Mouse (Mus musculus): ENCODE data around the gene Tmem59l. TPM values are rescaled to one million over a fixed set of nuclear protein-coding genes. Genes with fewer than 3 reads are reported as not detected.

Gene Tmem59l
- polyA plus RNA-seq (2014; fragmentation: Illumina TruSeq; extraction: RNeasy Lipid Tissue Mini Kit (QIAGEN cat#74804); ENCODE audit: low read depth, low replicate concordance): not detected

DNA sequence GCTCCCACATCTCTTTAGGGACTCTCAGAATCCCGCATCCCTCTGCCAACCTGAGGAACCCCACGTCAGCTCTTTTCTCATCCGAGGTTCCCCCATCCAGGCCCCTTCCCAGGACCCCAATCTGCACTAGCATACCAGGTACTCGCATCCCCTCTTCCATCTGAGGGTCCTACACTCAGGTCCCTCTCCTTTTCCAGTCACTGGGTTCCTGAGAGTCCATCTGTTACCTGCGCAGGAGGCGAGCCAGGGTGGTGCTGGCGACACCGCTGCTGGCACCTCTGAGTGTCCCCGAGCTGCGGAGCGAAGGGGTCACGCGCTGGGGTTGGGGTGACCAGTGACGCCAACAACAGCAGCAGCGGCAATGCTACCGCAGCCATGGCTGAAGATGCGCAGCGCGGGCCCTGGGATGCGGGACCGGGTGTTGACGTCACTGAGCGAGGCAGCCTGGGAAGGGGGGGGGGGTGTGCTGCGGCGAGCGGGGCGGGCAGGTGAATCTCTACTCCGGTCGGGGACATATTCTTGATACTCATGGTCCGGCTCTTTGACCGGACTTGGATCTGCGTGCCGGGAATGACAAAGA lies at the start of gene Tmem59l:
Tmem59l (minus strand) TSS at position 418 of the 580 bp plus-strand sequence.

DNA sequence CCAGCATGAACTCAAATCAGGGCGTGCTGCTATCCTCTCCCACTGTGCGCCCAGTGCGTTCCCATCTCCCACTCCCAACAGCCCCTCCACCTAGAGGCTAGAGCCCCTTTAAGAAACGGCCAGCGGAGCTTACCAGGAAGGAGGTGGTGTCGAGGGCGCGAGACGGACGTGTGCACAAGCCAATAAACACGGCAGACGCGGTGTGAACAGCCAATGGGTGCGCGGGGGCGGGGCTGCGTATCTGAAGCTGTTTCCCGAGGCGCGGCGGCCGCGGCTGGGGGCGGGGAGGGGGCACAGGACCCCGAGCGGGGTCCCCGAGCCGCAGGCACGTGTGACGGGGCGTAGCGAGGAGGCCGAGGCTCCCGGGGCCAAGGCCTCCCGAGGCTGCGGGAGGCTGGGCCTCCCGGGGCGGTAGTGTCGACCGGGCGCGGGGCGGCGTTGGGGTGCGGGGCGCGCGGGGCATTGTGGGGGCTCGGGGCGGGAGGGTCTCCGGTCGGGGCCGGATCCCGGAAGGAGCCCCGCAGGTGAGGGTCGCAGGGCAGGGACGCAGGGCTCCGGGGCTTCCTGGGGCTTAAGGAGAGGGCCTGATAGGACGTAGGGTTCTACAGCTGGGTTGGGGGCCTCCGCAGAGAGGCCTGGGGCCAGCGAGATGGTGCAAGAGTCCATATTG lies 40.5 kb upstream of the Tmem59l start, which contains the start of the genes Fkbp8 and Kxd1:
Fkbp8 (plus strand) TSS at position 213 of the 670 bp plus-strand sequence.
Kxd1 (minus strand) TSS at position 445 of the 670 bp plus-strand sequence.

DNA sequence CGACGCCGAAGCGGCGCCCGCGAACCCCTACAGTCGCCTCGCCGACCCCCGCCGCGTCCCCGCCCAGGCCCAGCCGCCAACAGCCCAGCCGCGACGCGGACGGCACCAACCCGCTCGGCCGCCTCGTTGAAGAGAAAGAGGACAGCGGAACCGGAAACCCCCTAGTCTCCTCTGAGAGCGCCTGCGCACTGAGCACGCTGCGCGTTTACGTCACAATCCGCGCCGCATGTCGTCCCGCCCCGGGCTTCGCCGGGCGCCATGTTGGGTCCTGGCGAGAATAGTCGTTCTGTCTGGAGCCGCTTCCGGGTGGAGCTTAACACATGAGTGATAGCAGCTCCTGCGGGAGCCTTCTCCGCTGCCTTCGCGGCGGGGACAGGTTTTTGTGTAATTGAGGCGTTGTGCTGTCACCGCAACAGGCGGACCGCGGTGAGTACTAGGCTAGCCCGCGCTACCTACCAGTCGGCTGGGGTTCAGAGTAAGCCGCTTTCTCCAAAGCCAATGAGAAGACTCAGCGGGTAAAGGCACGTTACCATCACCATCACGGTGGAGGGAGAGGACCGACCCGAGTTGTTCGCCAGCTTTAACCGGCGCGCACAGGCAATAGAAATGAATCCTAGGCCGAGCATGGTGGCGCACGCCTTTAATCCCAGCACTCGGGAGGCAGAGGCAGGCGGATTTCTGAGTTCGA lies 23.2 kb upstream of the Tmem59l start, which contains the start of gene Uba52:
Uba52 (minus strand) TSS at position 574 of the 688 bp plus-strand sequence.

DNA sequence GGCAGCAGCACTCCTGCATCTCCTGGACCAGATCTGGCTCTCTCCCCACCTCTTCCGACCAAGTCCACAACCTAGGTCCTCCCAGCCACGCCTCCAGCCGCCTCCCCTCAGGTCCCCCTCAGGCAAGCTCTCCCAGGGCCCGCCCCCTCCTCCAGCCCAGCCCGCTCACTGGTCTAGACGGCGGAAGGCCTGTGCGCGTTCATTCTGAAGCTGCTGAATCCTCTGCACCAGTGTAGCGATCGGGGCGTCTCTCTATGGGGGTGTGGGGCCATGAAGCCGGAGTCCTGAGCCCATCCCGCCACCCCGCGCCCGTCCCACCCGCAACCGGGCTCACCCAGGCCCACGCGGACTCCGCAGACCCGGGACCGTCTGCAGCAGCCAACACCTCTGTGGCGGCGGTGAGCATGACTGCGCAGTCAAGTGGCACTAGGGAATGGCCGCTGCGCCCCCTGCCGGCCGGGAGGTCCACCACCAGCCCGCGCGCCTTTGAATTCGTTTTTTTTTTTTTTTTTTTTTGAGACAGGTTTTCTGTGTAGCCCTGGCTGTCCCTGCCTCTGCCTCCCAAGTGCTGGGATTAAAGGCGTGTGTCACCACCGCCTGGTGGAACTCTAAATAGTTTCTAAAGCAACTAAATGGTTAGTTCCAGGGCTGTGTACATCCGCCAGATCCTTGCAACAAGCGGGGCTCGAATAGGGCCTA lies 19.3 kb upstream of the Tmem59l start, which contains the start of gene Rex1bd:
Rex1bd (minus strand) TSS at position 425 of the 699 bp plus-strand sequence.

DNA sequence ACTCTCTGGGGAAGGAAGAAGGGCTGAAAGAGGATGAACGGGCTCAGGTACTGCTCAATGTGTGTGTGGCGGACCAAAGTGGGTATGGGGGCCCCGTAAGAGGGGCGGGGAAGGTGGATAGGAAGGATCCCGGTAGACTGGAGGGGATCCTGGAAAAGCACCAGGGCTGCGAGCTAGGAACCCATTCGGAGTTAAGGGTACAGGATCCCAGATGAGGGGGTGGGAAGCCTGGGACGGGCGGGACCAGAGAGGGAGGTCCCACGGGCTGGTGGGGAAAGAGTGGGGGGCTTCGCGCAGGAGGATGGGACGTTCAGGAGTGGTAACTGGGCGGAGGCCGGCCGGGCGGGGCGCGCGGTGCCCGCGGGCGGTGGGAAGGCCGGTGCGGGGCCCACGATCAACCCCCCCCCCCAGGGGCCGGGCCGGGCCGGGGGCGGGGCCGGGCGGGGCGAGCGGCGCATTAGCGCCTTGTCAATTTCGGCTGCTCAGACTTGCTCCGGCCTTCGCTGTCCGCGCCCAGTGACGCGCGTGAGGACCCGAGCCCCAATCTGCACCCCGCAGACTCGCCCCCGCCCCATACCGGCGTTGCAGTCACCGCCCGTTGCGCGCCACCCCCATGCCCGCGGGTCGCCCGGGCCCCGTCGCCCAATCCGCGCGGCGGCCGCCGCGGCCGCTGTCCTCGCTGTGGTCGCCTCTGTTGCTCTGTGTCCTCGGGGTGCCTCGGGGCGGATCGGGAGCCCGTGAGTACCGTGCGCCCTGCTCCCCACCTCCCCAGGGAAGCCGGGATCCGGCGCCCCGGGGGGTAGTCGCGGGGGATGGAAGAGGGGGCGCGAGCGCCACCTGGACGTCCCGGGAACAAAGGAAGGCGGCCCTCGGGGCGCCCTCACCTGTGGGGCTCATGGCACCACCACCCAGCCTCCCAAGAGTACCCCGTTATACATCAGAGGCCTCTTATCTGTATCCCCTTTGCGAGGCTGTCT lies 5.8 kb upstream of the Tmem59l start, which contains the start of gene Crlf1:
Crlf1 (plus strand) TSS at position 495 of the 977 bp plus-strand sequence.

DNA sequence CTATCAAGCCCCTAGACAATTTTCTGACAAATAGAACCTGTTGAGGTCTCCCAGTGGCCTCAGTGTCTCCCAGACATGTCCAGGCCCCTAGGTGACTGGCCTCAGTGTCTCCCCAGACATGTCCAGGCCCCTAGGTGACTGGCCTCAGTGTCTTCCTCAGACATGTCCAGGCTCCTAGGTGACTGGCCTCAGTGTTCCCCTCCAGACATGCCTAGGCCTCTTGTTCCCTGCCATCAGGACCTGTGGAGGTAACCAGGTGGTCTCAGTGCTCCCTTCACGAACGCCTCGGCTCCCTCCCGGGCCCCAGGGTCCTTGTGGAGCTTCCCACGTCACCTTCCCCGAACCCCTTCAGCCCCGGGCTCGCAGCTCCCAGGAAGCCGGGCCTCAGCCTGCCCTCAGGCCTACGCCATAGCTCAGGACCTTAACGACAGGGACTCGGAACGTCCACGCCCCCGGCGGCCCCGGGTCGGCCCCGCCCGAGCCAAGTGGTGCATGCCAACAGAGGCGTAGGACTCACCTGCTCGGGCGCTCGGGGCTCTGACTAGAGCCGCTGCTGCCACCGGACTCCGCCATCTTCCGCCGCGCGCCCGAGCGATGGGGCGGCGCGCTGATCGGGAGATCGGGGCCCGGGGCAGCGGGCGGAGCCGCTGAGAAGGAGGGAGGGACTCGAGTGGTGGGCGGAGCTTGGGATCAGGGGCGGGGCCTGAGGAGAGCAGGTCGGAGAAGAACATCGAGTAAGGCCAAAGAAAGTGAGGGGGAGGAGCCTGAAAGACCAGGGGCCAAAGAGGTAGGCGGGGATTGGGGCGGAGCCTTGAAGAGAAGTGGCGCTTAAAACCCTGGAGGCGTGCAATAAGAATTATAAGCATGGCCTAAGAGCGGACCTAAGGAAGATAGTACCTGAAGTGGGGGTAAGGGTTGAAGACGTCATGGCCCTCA lies 10.6 kb downstream of the Tmem59l start, which contains the start of gene Klhl26:
Klhl26 (minus strand) TSS at position 636 of the 936 bp plus-strand sequence.

DNA sequence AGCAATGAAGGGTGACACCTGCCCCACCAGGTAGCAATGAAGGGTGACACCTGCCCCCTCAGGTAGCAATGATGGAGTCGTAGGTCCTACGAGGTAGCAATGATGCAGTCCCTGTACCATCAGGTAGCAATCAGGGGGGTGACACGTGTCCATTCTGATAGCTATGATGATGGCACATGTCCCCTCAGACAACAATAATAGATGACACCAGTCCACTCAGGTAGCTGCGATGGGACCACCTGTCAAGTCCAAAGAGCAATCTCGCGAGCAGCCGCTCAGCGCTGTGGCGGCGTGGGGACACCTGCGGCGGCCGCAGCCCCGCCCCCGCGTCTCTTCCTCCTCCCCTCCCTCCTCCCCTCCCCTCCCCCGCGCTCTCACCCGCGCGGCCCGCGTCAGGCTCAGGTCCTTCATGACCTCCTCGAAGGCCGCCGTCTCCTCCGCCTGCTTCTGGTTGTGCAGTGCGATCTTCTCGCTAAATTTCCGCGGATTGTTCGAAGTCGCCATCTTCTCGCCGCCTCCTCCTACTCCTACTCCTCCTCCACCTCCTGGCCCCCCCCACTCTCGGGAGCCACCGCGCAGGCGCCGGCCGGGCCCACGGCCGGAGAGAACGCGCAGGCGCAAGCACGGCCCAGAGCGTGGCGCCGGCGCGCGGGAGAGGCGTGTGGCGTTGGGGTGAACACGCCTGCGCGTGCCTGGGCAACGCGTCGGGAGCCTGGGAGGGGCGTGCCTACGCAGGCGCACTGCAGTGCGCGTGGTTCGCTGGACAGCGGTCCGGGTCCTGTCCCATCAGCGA lies 47.9 kb downstream of the Tmem59l start, which contains the start of gene Crtc1:
Crtc1 (minus strand) TSS at position 525 of the 793 bp plus-strand sequence.

Other genes starting within 250 kb of the Tmem59l start
- gene Homer3, start 204.5 kb downstream of the Tmem59l start, polyA plus RNA-seq (2014; fragmentation: Illumina TruSeq; extraction: RNeasy Lipid Tissue Mini Kit (QIAGEN cat#74804); ENCODE audit: low read depth, low replicate concordance): 7.0 TPM
- 22.8 TPM for gene Ddx49, start 184.9 kb downstream of the Tmem59l start, polyA plus RNA-seq (2014; fragmentation: Illumina TruSeq; extraction: RNeasy Lipid Tissue Mini Kit (QIAGEN cat#74804); ENCODE audit: low read depth, low replicate concordance)
- gene Cope, start 184.8 kb downstream of the Tmem59l start, polyA plus RNA-seq (2014; fragmentation: Illumina TruSeq; extraction: RNeasy Lipid Tissue Mini Kit (QIAGEN cat#74804); ENCODE audit: low read depth, low replicate concordance): 126 TPM
- 0.68 TPM for gene Cers1, start 171.6 kb downstream of the Tmem59l start, polyA plus RNA-seq (2014; fragmentation: Illumina TruSeq; extraction: RNeasy Lipid Tissue Mini Kit (QIAGEN cat#74804); ENCODE audit: low read depth, low replicate concordance)
- gene Gdf1, start 157.5 kb downstream of the Tmem59l start, polyA plus RNA-seq (2014; fragmentation: Illumina TruSeq; extraction: RNeasy Lipid Tissue Mini Kit (QIAGEN cat#74804); ENCODE audit: low read depth, low replicate concordance): not detected
- gene Upf1, start 134.1 kb downstream of the Tmem59l start, polyA plus RNA-seq (2014; fragmentation: Illumina TruSeq; extraction: RNeasy Lipid Tissue Mini Kit (QIAGEN cat#74804); ENCODE audit: low read depth, low replicate concordance): 27.5 TPM
- 11.6 TPM for gene Comp, start 113.8 kb downstream of the Tmem59l start, polyA plus RNA-seq (2014; fragmentation: Illumina TruSeq; extraction: RNeasy Lipid Tissue Mini Kit (QIAGEN cat#74804); ENCODE audit: low read depth, low replicate concordance)
- 7.9 TPM for gene Crtc1, start 47.8 kb downstream of the Tmem59l start, polyA plus RNA-seq (2014; fragmentation: Illumina TruSeq; extraction: RNeasy Lipid Tissue Mini Kit (QIAGEN cat#74804); ENCODE audit: low read depth, low replicate concordance)
- 9.1 TPM for gene Klhl26, start 10.4 kb downstream of the Tmem59l start, polyA plus RNA-seq (2014; fragmentation: Illumina TruSeq; extraction: RNeasy Lipid Tissue Mini Kit (QIAGEN cat#74804); ENCODE audit: low read depth, low replicate concordance)
- gene Crlf1, start 5.8 kb upstream of the Tmem59l start, polyA plus RNA-seq (2014; fragmentation: Illumina TruSeq; extraction: RNeasy Lipid Tissue Mini Kit (QIAGEN cat#74804); ENCODE audit: low read depth, low replicate concordance): 0.63 TPM
- 105 TPM for gene Rex1bd, start 19.4 kb upstream of the Tmem59l start, polyA plus RNA-seq (2014; fragmentation: Illumina TruSeq; extraction: RNeasy Lipid Tissue Mini Kit (QIAGEN cat#74804); ENCODE audit: low read depth, low replicate concordance)
- gene Uba52, start 23.4 kb upstream of the Tmem59l start, polyA plus RNA-seq (2014; fragmentation: Illumina TruSeq; extraction: RNeasy Lipid Tissue Mini Kit (QIAGEN cat#74804); ENCODE audit: low read depth, low replicate concordance): 1,940 TPM
- gene Fkbp8, start 40.4 kb upstream of the Tmem59l start, polyA plus RNA-seq (2014; fragmentation: Illumina TruSeq; extraction: RNeasy Lipid Tissue Mini Kit (QIAGEN cat#74804); ENCODE audit: low read depth, low replicate concordance): 152 TPM
- gene Kxd1, start 40.6 kb upstream of the Tmem59l start, polyA plus RNA-seq (2014; fragmentation: Illumina TruSeq; extraction: RNeasy Lipid Tissue Mini Kit (QIAGEN cat#74804); ENCODE audit: low read depth, low replicate concordance): 118 TPM
- gene Ell, start 52.1 kb upstream of the Tmem59l start, polyA plus RNA-seq (2014; fragmentation: Illumina TruSeq; extraction: RNeasy Lipid Tissue Mini Kit (QIAGEN cat#74804); ENCODE audit: low read depth, low replicate concordance): 11.8 TPM
- 33.1 TPM for gene Isyna1, start 107.0 kb upstream of the Tmem59l start, polyA plus RNA-seq (2014; fragmentation: Illumina TruSeq; extraction: RNeasy Lipid Tissue Mini Kit (QIAGEN cat#74804); ENCODE audit: low read depth, low replicate concordance)
- 42.1 TPM for gene Ssbp4, start 121.5 kb upstream of the Tmem59l start, polyA plus RNA-seq (2014; fragmentation: Illumina TruSeq; extraction: RNeasy Lipid Tissue Mini Kit (QIAGEN cat#74804); ENCODE audit: low read depth, low replicate concordance)
- gene Lrrc25, start 128.8 kb upstream of the Tmem59l start, polyA plus RNA-seq (2014; fragmentation: Illumina TruSeq; extraction: RNeasy Lipid Tissue Mini Kit (QIAGEN cat#74804); ENCODE audit: low read depth, low replicate concordance): 2.3 TPM
- gene Gdf15, start 145.1 kb upstream of the Tmem59l start, polyA plus RNA-seq (2014; fragmentation: Illumina TruSeq; extraction: RNeasy Lipid Tissue Mini Kit (QIAGEN cat#74804); ENCODE audit: low read depth, low replicate concordance): 2.1 TPM
- gene Pgpep1, start 173.0 kb upstream of the Tmem59l start, polyA plus RNA-seq (2014; fragmentation: Illumina TruSeq; extraction: RNeasy Lipid Tissue Mini Kit (QIAGEN cat#74804); ENCODE audit: low read depth, low replicate concordance): 23.9 TPM
- 90.3 TPM for gene Lsm4, start 185.9 kb upstream of the Tmem59l start, polyA plus RNA-seq (2014; fragmentation: Illumina TruSeq; extraction: RNeasy Lipid Tissue Mini Kit (QIAGEN cat#74804); ENCODE audit: low read depth, low replicate concordance)
- 59.5 TPM for gene Jund, start 211.6 kb upstream of the Tmem59l start, polyA plus RNA-seq (2014; fragmentation: Illumina TruSeq; extraction: RNeasy Lipid Tissue Mini Kit (QIAGEN cat#74804); ENCODE audit: low read depth, low replicate concordance)
- not detected for gene Iqcn, start 216.1 kb upstream of the Tmem59l start, polyA plus RNA-seq (2014; fragmentation: Illumina TruSeq; extraction: RNeasy Lipid Tissue Mini Kit (QIAGEN cat#74804); ENCODE audit: low read depth, low replicate concordance)
- not detected for gene Gm3336, start 231.2 kb upstream of the Tmem59l start, polyA plus RNA-seq (2014; fragmentation: Illumina TruSeq; extraction: RNeasy Lipid Tissue Mini Kit (QIAGEN cat#74804); ENCODE audit: low read depth, low replicate concordance)
- gene Pde4c, start 236.4 kb upstream of the Tmem59l start, polyA plus RNA-seq (2014; fragmentation: Illumina TruSeq; extraction: RNeasy Lipid Tissue Mini Kit (QIAGEN cat#74804); ENCODE audit: low read depth, low replicate concordance): 7.0 TPM